Mouse (Mus musculus) heart, adult 2 months (tissue): ENCODE measurements around the gene Rcc1.

Experiments
- CTCF ChIP-seq: fragments of 200-600 bp; IDR thresholded peaks from 2 replicates; pipeline ENCODE4 v1.8.1; 2022; ENCODE audit warnings: antibody characterized with exemption, mild to moderate bottlenecking, moderate library complexity
- EP300 ChIP-seq: fragments of 200-500 bp; IDR thresholded peaks from 2 replicates; pipeline ENCODE4 v1.6.1; 2011; ENCODE audit warnings: low read depth, low read length, control low read depth; ENCODE audit not compliant: insufficient read depth
- POLR2A ChIP-seq: fragments of 200-500 bp; IDR thresholded peaks from 2 replicates; pipeline ENCODE4 v1.6.1; 2011; ENCODE audit warnings: mild to moderate bottlenecking, low read depth, low read length, control low read depth; ENCODE audit not compliant: insufficient read depth

DNA sequence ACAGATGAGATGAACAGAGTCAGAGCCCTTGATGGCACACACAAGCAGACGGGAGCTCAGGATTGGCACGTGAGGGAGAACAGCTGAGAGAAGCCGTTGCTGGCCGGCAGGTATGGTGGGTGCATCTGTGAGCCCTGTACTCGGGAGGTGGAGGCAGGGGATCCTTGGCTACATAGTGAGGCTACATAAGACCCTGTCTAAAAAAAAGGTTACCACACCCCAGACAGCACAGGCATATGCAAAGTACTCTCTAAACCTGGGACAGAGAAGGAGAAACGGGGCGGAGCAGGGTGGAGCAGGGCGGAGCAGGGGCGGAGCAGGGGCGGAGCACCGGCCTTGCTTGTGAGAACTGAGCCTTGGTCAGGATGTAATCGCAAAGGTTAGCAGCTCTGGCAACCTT lies 2.8 kb upstream of the Rcc1 start:
- TF ChIP-seq POLR2A (no peak), CTCF (no peak), EP300 (no peak)
